Mouse (Mus musculus) cerebellum, adult 2 months (tissue): ENCODE data around the gene Pmel.

Experiments used
- CTCF ChIP-seq: fragments of 200-500 bp; IDR thresholded peaks from 2 replicates; pipeline ENCODE4 v1.5.1; 2011; ENCODE audit warnings: low read depth, mild to moderate bottlenecking, control low read depth, low read length, moderate library complexity, borderline replicate concordance; ENCODE audit not compliant: insufficient read depth
- POLR2A ChIP-seq: fragments of 200-500 bp; IDR thresholded peaks from 2 replicates; pipeline ENCODE4 v1.6.1; 2011; ENCODE audit warnings: low read length, control low read depth, borderline replicate concordance; ENCODE audit not compliant: insufficient read depth

- TF ChIP-seq CTCF (no peak), POLR2A (no peak)
Measured at GRCm38 (mm10) chr10:128656731-128657130, 47.3 kb upstream of the Pmel start.
